Mouse (Mus musculus) heart, embryonic 11.5 days (tissue): ENCODE data around the gene Gfap. TPM values are rescaled to one million over a fixed set of nuclear protein-coding genes. Genes with fewer than 3 reads are reported as not detected.

Source experiments
- ATAC-seq: fragments of 200-750 bp; cut with Nextera tagmentation; replicated peaks from 2 replicates; pipeline ENCODE4 v1.8.0; 2017; ENCODE audit warnings: moderate library complexity; ENCODE audit not compliant: insufficient number of reproducible peaks, low FRiP score, low TSS enrichment
- H3K27ac ChIP-seq: fragments of 300-500 bp; sonication (generic); 2 replicates; pipeline ENCODE4 v1.5.1; 2014; ENCODE audit warnings: mild to moderate bottlenecking, low read depth, low read length
- H3K27me3 ChIP-seq: fragments of 300-500 bp; sonication (generic); 2 replicates; pipeline ENCODE4 v1.6.1; 2014; ENCODE audit warnings: mild to moderate bottlenecking, low read length, mixed read lengths; ENCODE audit not compliant: control insufficient read depth, insufficient read depth
- H3K36me3 ChIP-seq: fragments of 300-500 bp; sonication (generic); 2 replicates; pipeline ENCODE4 v1.6.1; 2014; ENCODE audit warnings: mild to moderate bottlenecking, low read length, moderate library complexity, mixed read lengths; ENCODE audit not compliant: control insufficient read depth, insufficient read depth
- H3K4me1 ChIP-seq: fragments of 300-500 bp; sonication (generic); 2 replicates; pipeline ENCODE4 v1.6.1; 2014; ENCODE audit warnings: low read length; ENCODE audit not compliant: control insufficient read depth, insufficient read depth
- H3K4me2 ChIP-seq: fragments of 300-500 bp; sonication (generic); 2 replicates; pipeline ENCODE4 v1.6.1; 2014; ENCODE audit warnings: mild to moderate bottlenecking, moderate library complexity
- H3K4me3 ChIP-seq: fragments of 300-500 bp; sonication (generic); 2 replicates; pipeline ENCODE4 v1.5.1; 2014; ENCODE audit warnings: low read depth, low read length
- H3K9ac ChIP-seq: fragments of 300-500 bp; sonication (generic); 2 replicates; pipeline ENCODE4 v1.6.1; 2014; ENCODE audit warnings: mild to moderate bottlenecking, low read depth, low read length, moderate library complexity
- H3K9me3 ChIP-seq: fragments of 300-500 bp; sonication (generic); replicated peaks from 2 replicates; pipeline ENCODE4 v1.6.1; 2016; ENCODE audit warnings: low read length; ENCODE audit not compliant: control insufficient read depth
- WGBS: fragments of 180-500 bp; shearing (Covaris S2); extraction: QIAGEN DNeasy Blood & Tissue Kit; methylation state at CpG from one replicate; pipeline ENCODE4 v1.1.7; 2014; ENCODE audit not compliant: insufficient replicate concordance; 5-methylcytosine and 5-hydroxymethylcytosine counted together
- polyA plus RNA-seq: library from polyadenylated mRNA; unstranded; fragments of >200 nt; fragmentation: Nextera tagmentation; extraction: Ambion mirVana; gene quantifications from 2 replicates; pipeline ENCODE4 v1.2.1, GENCODE M21; 2014

The Gfap gene
- polyA plus RNA-seq, 1 experiment from 2014 or later = 0.20 TPM

DNA sequence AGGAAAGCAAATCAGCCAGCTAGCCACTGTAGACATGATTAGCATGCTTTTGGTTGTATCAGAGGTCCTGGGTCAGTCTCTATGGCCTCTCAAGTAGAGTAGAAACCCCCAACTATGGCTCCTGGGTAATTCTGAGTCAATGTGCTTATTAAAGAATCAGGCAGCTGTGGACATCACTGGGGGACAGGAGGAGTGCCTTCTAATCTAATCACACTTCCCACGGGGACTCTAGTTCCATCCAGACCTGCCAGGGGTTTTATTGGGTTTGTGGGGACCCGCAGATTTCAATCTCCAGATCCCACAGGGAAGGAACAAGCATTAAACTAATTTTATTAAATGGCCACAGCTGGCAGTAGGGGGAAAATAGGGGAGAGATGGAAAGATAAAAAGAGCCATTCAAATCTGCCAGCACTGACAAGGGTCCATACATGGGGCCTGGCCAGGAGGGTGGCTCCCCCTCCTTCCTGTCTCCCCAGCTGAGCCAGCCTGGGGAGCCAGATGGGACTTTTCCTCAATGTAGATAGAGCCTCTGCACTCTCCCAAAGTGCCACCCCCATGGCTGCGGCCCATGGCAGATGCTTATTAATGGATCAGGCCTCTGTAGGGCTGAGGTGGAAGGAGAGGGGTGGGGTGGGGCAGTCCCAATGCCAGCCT is 36.9 kb upstream of the Gfap start:
- H3K36me3 ChIP-seq = no peaks in the 10 kb centered on the region
- H3K9ac ChIP-seq = no peak overlapping the region
- H3K9me3 ChIP-seq = no peaks in the 10 kb centered on the region
- 61% methylated on average over 3 of the region's 3 CpGs for WGBS
- no peak for ATAC-seq
- H3K4me2 ChIP-seq = no peak overlapping the region
- peaks cover 17% of the 10 kb centered on the region; the same call in 1 of the 2 replicates for H3K4me1 ChIP-seq
- peaks cover 32% of the 10 kb centered on the region for H3K27me3 ChIP-seq
- no peak overlapping the region for H3K27ac ChIP-seq
- H3K4me3 ChIP-seq = no peak overlapping the region

DNA sequence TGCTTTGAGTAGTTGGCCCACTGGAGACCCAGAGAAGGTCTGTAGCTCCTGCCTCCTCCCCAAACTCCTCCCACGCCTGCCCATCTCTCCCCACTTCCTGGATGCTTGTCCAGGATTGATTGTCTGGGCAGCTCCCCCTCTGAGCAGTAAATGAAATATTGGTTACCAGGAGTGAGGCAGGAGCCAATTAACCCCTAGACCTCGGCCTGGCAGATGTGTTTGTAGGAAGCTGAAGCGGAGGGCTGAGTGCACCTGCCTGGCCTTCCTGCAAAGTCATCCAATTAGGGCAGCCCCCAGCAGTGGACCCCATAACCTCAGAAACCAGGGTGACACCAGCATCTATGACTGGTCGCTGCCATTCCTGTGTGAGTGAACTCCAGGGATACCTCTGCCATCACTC is 35.6 kb upstream of the Gfap start:
- peaks cover 25% of the 10 kb centered on the region for H3K27me3 ChIP-seq
- no peaks in the 10 kb centered on the region for H3K36me3 ChIP-seq
- peaks cover 16% of the 10 kb centered on the region; the same call in 1 of the 2 replicates for H3K4me1 ChIP-seq
- 49% methylated on average over 4 of the region's 4 CpGs for WGBS
- no peak overlapping the region for H3K27ac ChIP-seq
- ATAC-seq = no peak
- H3K9ac ChIP-seq = 0 out of 2 replicates have a peak overlapping the region, but pooled peaks have one; percentile 8
- H3K4me3 ChIP-seq = no peak overlapping the region
- H3K4me2 ChIP-seq = no peak overlapping the region
- H3K9me3 ChIP-seq = no peaks in the 10 kb centered on the region

DNA sequence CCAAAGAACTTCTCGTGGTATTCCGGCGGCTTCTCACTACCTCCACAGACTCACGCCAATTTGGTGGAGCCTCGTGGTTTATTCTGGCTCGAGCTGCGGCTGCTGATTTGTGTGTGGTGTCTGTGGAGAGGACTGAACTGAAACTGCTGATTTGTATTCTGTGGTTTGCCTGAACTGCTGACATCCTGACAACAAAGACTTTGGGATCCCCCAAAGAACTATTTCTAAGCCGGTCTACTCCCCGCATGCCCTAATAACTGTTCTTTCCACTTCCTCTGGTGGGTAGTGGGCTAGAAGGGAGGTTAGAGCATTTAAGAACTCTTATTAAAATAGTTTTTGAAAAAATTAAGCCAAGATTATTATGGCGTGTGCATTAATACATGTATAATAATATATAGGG is 30.0 kb upstream of the Gfap start:
- no peaks in the 10 kb centered on the region for H3K36me3 ChIP-seq
- no peak overlapping the region for H3K27ac ChIP-seq
- no peak overlapping the region for H3K4me2 ChIP-seq
- no peaks in the 10 kb centered on the region for H3K27me3 ChIP-seq
- no peak for ATAC-seq
- no peak overlapping the region for H3K9ac ChIP-seq
- no peak overlapping the region for H3K4me3 ChIP-seq
- no peaks in the 10 kb centered on the region for H3K4me1 ChIP-seq
- no peaks in the 10 kb centered on the region for H3K9me3 ChIP-seq
- 87% methylated on average over 10 of the region's 10 CpGs for WGBS

GRCm38 (mm10) chr11:102925351-102925717 is 24.6 kb upstream of the Gfap start:
- Histone ChIP-seq H3K36me3 (0 out of 2 replicates have a peak, but pooled peaks cover 2% of the 10 kb centered on the region), H3K27me3 (no peaks in the 10 kb centered on the region), H3K9me3 (no peaks in the 10 kb centered on the region), H3K27ac (peak overlapping the region; percentile 92), H3K4me1 (peaks cover 8% of the 10 kb centered on the region; the same call in 1 of the 2 replicates), H3K9ac (peak overlapping the region; percentile 90), H3K4me3 (peak overlapping the region; percentile 83), H3K4me2 (peak overlapping the region; percentile 70)
- ATAC-seq = peak; percentile 28; the same call in 1 of the 2 replicates
- WGBS = 2% methylated on average over 10 of the region's 10 CpGs

GRCm38 (mm10) chr11:102924557-102925350 is 24.0 kb upstream of the Gfap start, which contains the start of gene Kif18b:
Gene Kif18b, minus strand, starts transcription at chr11:102925124.
- ATAC-seq = peak; percentile 87
- Histone ChIP-seq H3K4me1 (peaks cover 8% of the 10 kb centered on the region; the same call in 1 of the 2 replicates), H3K4me2 (peak within 1 kb of the TSS; percentile 70), H3K27me3 (no peaks in the 10 kb centered on the region), H3K9ac (peak within 1 kb of the TSS; percentile 90), H3K36me3 (0 out of 2 replicates have a peak, but pooled peaks cover 2% of the 10 kb centered on the region), H3K27ac (peak within 1 kb of the TSS; percentile 92), H3K9me3 (no peaks in the 10 kb centered on the region), H3K4me3 (peak within 1 kb of the TSS; percentile 83)
- WGBS = under 1% methylated on average over 62 of the region's 62 CpGs

- Histone ChIP-seq H3K4me1 (peaks cover 8% of the 10 kb centered on the region; the same call in 1 of the 2 replicates), H3K36me3 (0 out of 2 replicates have a peak, but pooled peaks cover 2% of the 10 kb centered on the region), H3K4me3 (no peak overlapping the region), H3K27ac (no peak overlapping the region), H3K27me3 (no peaks in the 10 kb centered on the region), H3K9me3 (no peaks in the 10 kb centered on the region), H3K9ac (no peak overlapping the region), H3K4me2 (no peak overlapping the region)
- no peak for ATAC-seq
- WGBS = 79% methylated on average over 6 of the region's 6 CpGs
These were observed 20.8 kb upstream of the Gfap start for GRCm38 (mm10) chr11:102921491-102921890.

DNA sequence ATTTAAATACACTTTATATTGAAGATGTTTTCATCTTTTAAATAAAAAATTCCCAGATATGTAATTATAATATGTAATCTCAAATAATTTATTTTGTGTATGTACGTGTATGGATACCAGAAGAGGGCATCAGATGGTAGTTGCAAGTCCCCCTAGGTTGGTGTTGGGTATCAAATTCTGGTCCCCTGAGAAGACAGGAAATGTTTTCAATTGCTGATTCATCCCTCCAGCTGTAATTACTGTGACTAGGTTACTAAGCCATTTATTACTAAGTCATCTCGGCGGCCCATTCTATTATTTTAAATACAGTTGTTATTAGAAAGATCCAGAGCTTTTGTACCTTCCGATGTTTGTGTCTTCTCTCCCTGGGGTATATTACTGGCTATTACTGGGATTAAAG is 17.4 kb upstream of the Gfap start:
- 96% methylated on average over 4 of the region's 4 CpGs for WGBS
- no peak for ATAC-seq
- Histone ChIP-seq H3K9ac (no peak overlapping the region), H3K27me3 (no peaks in the 10 kb centered on the region), H3K27ac (no peak overlapping the region), H3K4me1 (peaks cover 5% of the 10 kb centered on the region; the same call in 1 of the 2 replicates), H3K4me3 (no peak overlapping the region), H3K4me2 (no peak overlapping the region), H3K36me3 (peaks cover 23% of the 10 kb centered on the region), H3K9me3 (no peaks in the 10 kb centered on the region)

- 90% methylated on average over 9 of the region's 9 CpGs for WGBS
- Histone ChIP-seq H3K4me2 (no peak overlapping the region), H3K27ac (no peak overlapping the region), H3K9me3 (no peaks in the 10 kb centered on the region), H3K9ac (no peak overlapping the region), H3K4me3 (no peak overlapping the region), H3K27me3 (no peaks in the 10 kb centered on the region), H3K36me3 (peaks cover 20% of the 10 kb centered on the region), H3K4me1 (no peaks in the 10 kb centered on the region)
- no peak for ATAC-seq
These were observed 14.7 kb upstream of the Gfap start for GRCm38 (mm10) chr11:102915380-102915779.
